Mouse (Mus musculus): ENCODE data around the gene 2310022A10Rik. TPM values are rescaled to one million over a fixed set of nuclear protein-coding genes. Genes with fewer than 3 reads are reported as not detected.

The 2310022A10Rik gene
- polyA plus RNA-seq, 1 experiment from 2014 or later: 22.5 TPM

DNA sequence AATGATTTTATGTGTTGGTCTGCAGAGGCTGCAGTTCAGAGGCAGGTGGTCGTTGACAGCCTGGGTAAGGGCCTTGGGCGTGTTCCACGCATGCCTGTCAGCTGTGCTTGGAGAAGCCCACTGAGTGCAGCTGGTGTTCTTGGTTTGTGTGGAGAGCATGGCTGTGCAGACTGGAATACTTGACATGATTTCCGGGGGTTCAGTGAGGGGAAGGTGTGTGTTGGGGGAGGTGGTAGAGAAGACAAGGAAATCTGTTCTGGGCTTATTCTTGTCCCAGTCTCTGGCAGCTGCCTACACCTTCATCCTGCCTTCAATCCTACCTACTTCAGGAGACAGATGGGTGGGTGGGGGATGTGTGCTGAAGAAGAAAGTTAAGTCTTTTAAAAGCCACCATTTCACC is 48.6 kb downstream of the 2310022A10Rik start:
- peaks cover 76% of the 10 kb centered on the region for H3K4me1 ChIP-seq (ENCODE audit: control insufficient read depth, insufficient read depth, low read length)
- 65% methylated on average over 4 of the region's 4 CpGs for WGBS (ENCODE audit: insufficient replicate concordance)
- H3K9me3 ChIP-seq (replicated peaks; ENCODE audit: control insufficient read depth, low read length): no peaks in the 10 kb centered on the region
- no peak for ATAC-seq (replicated peaks; ENCODE audit: insufficient number of reproducible peaks, low FRiP score, low TSS enrichment)
- H3K27ac ChIP-seq (ENCODE audit: low read depth, low read length): no peak overlapping the region
- H3K4me2 ChIP-seq: no peak overlapping the region
- no peaks in the 10 kb centered on the region for H3K36me3 ChIP-seq (ENCODE audit: control insufficient read depth, insufficient read depth, low read length)
- H3K4me3 ChIP-seq (ENCODE audit: low read depth, low read length): no peak overlapping the region
- no peak overlapping the region for H3K9ac ChIP-seq (ENCODE audit: low read depth, low read length)
- H3K27me3 ChIP-seq (ENCODE audit: control insufficient read depth, insufficient read depth, low read length): no peaks in the 10 kb centered on the region

DNA sequence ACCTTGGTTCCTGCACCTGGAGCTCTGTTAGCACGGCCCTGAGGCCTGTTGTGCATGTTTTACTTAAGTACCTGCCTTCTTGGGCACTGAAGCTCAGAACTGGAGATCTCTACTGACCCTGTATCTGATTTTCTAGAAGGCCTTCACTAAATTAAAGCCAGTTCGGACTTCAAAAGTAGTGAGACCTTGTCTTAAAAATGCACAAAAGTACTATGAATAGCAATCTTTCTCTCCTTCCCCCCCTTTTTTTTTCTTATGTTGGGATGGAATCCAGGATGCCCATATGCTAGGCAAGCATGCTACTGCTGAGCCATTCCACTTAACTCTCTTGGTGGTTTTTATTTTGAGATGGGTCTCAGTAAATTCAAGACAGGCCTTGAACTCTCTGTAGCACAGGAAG is 49.1 kb downstream of the 2310022A10Rik start:
- H3K4me2 ChIP-seq: no peak overlapping the region
- H3K36me3 ChIP-seq (ENCODE audit: control insufficient read depth, insufficient read depth, low read length): no peaks in the 10 kb centered on the region
- WGBS (ENCODE audit: insufficient replicate concordance): 84% methylated on average over 2 of the region's 2 CpGs
- no peak overlapping the region for H3K9ac ChIP-seq (ENCODE audit: low read depth, low read length)
- H3K4me1 ChIP-seq (ENCODE audit: control insufficient read depth, insufficient read depth, low read length): peaks cover 76% of the 10 kb centered on the region
- H3K27ac ChIP-seq (ENCODE audit: low read depth, low read length): no peak overlapping the region
- no peaks in the 10 kb centered on the region for H3K9me3 ChIP-seq (replicated peaks; ENCODE audit: control insufficient read depth, low read length)
- H3K27me3 ChIP-seq (ENCODE audit: control insufficient read depth, insufficient read depth, low read length): no peaks in the 10 kb centered on the region
- no peak for ATAC-seq (replicated peaks; ENCODE audit: insufficient number of reproducible peaks, low FRiP score, low TSS enrichment)
- H3K4me3 ChIP-seq (ENCODE audit: low read depth, low read length): no peak overlapping the region

- Histone ChIP-seq H3K9me3 (replicated peaks; ENCODE audit: control insufficient read depth, low read length) (no peaks in the 10 kb centered on the region), H3K4me2 (no peak overlapping the region), H3K4me1 (ENCODE audit: control insufficient read depth, insufficient read depth, low read length) (peaks cover 76% of the 10 kb centered on the region), H3K27ac (ENCODE audit: low read depth, low read length) (no peak overlapping the region), H3K27me3 (ENCODE audit: control insufficient read depth, insufficient read depth, low read length) (no peaks in the 10 kb centered on the region), H3K36me3 (ENCODE audit: control insufficient read depth, insufficient read depth, low read length) (no peaks in the 10 kb centered on the region), H3K4me3 (ENCODE audit: low read depth, low read length) (no peak overlapping the region), H3K9ac (ENCODE audit: low read depth, low read length) (no peak overlapping the region)
- ATAC-seq (replicated peaks; ENCODE audit: insufficient number of reproducible peaks, low FRiP score, low TSS enrichment): no peak
- WGBS (ENCODE audit: insufficient replicate concordance): 68% methylated on average over 7 of the region's 7 CpGs
Measured at GRCm38 (mm10) chr7:27602835-27603234, 49.8 kb downstream of the 2310022A10Rik start.

DNA sequence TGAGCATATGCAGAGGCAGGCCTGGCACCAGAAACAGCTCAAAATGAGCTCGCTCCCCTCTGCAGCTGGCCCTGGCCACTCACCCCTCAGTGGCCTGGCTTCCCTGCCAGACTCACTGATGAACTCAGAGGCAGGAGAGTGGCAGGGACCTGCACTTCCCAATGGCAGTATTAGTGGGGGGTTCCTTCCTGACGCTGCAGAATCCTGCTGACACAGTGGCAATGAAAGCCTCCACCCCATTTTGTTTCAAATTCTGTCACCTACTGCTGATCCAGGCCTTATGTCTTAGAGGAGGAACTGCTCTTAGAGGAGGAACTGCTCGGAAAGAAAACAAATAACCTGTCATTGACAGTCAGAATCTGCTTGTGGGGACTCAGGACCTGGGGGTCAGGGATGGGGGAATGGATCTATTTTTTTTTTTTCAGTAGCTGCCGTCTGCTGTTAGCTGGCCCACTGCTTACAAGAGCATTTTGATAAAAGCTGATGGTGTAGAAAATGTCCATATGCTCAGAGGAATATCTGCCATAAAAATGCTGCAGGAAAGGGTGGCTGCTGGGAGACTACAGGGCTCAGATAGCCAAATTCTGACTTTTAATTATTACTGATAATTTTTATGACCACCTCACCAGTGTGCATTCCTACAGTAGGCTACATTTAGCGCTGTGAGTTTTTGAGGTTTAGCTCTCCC is 51.8 kb downstream of the 2310022A10Rik start:
- Histone ChIP-seq H3K27ac (ENCODE audit: low read depth, low read length) (peak overlapping the region; percentile 84), H3K4me3 (ENCODE audit: low read depth, low read length) (no peak overlapping the region), H3K9ac (ENCODE audit: low read depth, low read length) (peak overlapping the region; percentile 58), H3K9me3 (replicated peaks; ENCODE audit: control insufficient read depth, low read length) (no peaks in the 10 kb centered on the region), H3K36me3 (ENCODE audit: control insufficient read depth, insufficient read depth, low read length) (peaks cover 4% of the 10 kb centered on the region; the same call in 1 of the 2 replicates), H3K27me3 (ENCODE audit: control insufficient read depth, insufficient read depth, low read length) (no peaks in the 10 kb centered on the region), H3K4me2 (peak overlapping the region; percentile 47; the same call in 1 of the 2 replicates), H3K4me1 (ENCODE audit: control insufficient read depth, insufficient read depth, low read length) (peaks cover 87% of the 10 kb centered on the region)
- 31% methylated on average over 5 of the region's 5 CpGs for WGBS (ENCODE audit: insufficient replicate concordance)
- no peak for ATAC-seq (replicated peaks; ENCODE audit: insufficient number of reproducible peaks, low FRiP score, low TSS enrichment)

DNA sequence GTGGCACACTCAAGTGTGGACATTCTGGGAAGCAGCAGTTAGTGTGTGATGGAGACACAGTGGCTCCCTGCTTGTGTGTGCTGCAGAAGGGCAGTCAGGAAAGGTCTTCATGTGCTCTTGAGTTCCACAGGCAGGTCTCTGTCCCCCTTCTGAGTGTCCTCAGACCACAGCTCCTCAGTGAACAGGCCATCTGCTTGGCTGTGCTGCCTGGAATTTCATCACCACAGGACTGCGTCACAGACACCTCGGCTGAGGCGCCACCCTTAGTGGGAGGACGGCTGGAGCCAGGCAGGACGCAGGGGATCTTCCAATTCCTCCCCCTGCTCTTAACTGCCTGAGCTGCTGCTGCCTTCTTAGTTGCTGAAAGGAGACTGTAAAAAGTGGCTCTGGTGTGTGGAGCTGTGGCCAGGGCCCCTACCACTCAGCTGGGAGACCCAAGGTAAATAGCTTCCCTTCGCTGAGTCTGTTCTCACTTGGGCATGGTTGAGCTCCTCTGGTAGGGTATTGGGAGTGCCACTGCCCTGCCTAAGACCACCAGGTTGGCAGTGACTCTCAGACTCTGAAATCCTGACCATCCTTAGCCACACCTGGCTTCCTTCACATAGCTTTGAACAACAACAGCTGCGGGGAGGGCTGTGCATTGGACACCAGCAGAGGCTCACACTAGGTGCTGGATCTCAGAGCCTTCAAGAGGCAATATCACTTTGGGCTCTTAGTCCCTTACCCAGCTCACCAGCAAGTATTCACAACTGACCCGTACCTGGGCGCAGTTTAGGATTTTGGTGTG is 52.7 kb downstream of the 2310022A10Rik start:
- Histone ChIP-seq H3K27me3 (ENCODE audit: control insufficient read depth, insufficient read depth, low read length) (no peaks in the 10 kb centered on the region), H3K4me1 (ENCODE audit: control insufficient read depth, insufficient read depth, low read length) (peaks cover 84% of the 10 kb centered on the region), H3K9me3 (replicated peaks; ENCODE audit: control insufficient read depth, low read length) (no peaks in the 10 kb centered on the region), H3K4me3 (ENCODE audit: low read depth, low read length) (0 out of 2 replicates have a peak overlapping the region, but pooled peaks have one; percentile 3), H3K9ac (ENCODE audit: low read depth, low read length) (peak overlapping the region; percentile 58), H3K27ac (ENCODE audit: low read depth, low read length) (peak overlapping the region; percentile 84), H3K36me3 (ENCODE audit: control insufficient read depth, insufficient read depth, low read length) (peaks cover 4% of the 10 kb centered on the region; the same call in 1 of the 2 replicates), H3K4me2 (peak overlapping the region; percentile 47)
- WGBS (ENCODE audit: insufficient replicate concordance): 47% methylated on average over 9 of the region's 9 CpGs
- peak; percentile 64; the same call in 1 of the 2 replicates for ATAC-seq (replicated peaks; ENCODE audit: insufficient number of reproducible peaks, low FRiP score, low TSS enrichment)

DNA sequence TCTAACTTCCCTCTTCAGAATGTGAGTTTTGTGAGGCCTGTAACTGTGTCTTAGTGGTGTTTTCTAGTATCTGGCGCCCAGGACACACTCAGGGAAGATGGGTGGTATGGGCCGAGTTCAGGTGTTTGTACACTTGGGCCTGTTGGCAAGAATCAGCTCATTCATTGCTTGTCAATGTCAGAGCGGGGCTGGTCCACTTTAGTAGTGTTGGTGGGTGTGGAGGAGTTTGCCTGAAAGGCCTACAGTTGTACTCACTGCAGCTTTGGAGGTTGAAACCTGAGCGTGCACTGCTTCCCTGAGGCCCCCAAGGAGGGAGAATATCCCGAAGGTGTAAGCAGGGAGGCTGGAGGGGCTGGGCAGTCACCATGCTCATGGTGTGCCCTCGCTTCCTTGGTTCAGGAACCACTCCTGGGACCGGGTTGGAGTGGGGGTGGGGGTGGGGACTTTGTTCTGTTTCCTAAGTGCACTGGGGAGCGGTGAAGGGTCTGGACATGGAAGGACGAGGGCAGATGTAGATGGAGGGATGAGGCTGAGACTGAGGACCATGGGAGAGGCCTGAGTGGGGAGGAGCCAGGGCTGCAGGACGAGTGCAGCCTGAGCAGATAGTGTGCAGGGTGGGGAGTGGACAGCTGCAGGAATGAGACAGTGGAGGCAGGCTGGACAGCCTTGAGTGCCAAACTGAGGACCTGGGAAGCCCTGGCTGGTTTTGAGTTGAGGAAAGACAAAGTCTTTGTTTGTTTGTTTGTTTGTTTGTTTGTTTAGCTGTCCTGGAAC is 53.6 kb downstream of the 2310022A10Rik start:
- WGBS (ENCODE audit: insufficient replicate concordance): 46% methylated on average over 10 of the region's 10 CpGs
- Histone ChIP-seq H3K9me3 (replicated peaks; ENCODE audit: control insufficient read depth, low read length) (no peaks in the 10 kb centered on the region), H3K4me1 (ENCODE audit: control insufficient read depth, insufficient read depth, low read length) (peaks cover 75% of the 10 kb centered on the region), H3K36me3 (ENCODE audit: control insufficient read depth, insufficient read depth, low read length) (peaks cover 4% of the 10 kb centered on the region; the same call in 1 of the 2 replicates), H3K9ac (ENCODE audit: low read depth, low read length) (peak overlapping the region; percentile 54), H3K27ac (ENCODE audit: low read depth, low read length) (peak overlapping the region; percentile 84), H3K27me3 (ENCODE audit: control insufficient read depth, insufficient read depth, low read length) (no peaks in the 10 kb centered on the region), H3K4me3 (ENCODE audit: low read depth, low read length) (no peak overlapping the region), H3K4me2 (peak overlapping the region; percentile 47; the same call in 1 of the 2 replicates)
- 0 out of 2 replicates have a peak, but pooled peaks have one; percentile 29 for ATAC-seq (replicated peaks; ENCODE audit: insufficient number of reproducible peaks, low FRiP score, low TSS enrichment)

DNA sequence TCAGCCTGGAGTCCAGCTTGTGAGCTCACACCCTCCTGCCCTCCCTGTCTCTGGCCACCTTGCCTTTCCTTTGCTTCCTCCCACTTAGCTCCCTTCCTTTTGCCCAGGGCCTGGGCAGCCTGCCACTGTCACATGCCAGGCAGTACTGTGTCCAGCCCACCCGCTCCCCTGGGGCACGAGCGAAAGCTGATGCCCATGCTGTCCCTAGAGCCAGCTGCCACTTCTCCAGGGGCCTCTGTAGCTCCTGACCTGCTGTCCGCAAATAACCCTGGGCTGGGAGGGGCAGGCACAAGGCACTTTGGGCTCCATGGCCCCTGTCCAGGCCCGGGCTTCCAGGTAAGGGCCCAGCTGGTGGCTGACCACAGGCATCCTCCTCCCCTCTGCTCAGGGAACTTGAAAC is 54.5 kb downstream of the 2310022A10Rik start:
- no peak for ATAC-seq (replicated peaks; ENCODE audit: insufficient number of reproducible peaks, low FRiP score, low TSS enrichment)
- 52% methylated on average over 5 of the region's 5 CpGs for WGBS (ENCODE audit: insufficient replicate concordance)
- H3K4me2 ChIP-seq: no peak overlapping the region; the same call in 1 of the 2 replicates
- H3K4me3 ChIP-seq (ENCODE audit: low read depth, low read length): no peak overlapping the region
- H3K27ac ChIP-seq (ENCODE audit: low read depth, low read length): no peak overlapping the region
- no peaks in the 10 kb centered on the region for H3K27me3 ChIP-seq (ENCODE audit: control insufficient read depth, insufficient read depth, low read length)
- H3K9ac ChIP-seq (ENCODE audit: low read depth, low read length): no peak overlapping the region; the same call in 1 of the 2 replicates
- peaks cover 4% of the 10 kb centered on the region; the same call in 1 of the 2 replicates for H3K36me3 ChIP-seq (ENCODE audit: control insufficient read depth, insufficient read depth, low read length)
- H3K4me1 ChIP-seq (ENCODE audit: control insufficient read depth, insufficient read depth, low read length): peaks cover 70% of the 10 kb centered on the region
- H3K9me3 ChIP-seq (replicated peaks; ENCODE audit: control insufficient read depth, low read length): no peaks in the 10 kb centered on the region

- H3K9ac ChIP-seq (ENCODE audit: low read depth, low read length): no peak overlapping the region; the same call in 1 of the 2 replicates
- H3K4me2 ChIP-seq: no peak overlapping the region
Measured at GRCm38 (mm10) chr7:27608130-27608529, 55.1 kb downstream of the 2310022A10Rik start.

More at GRCm38 (mm10) chr7:27608130-27608529, 55.1 kb downstream of the 2310022A10Rik start:
- Histone ChIP-seq H3K36me3 (ENCODE audit: control insufficient read depth, insufficient read depth, low read length) (peaks cover 4% of the 10 kb centered on the region; the same call in 1 of the 2 replicates), H3K9me3 (replicated peaks; ENCODE audit: control insufficient read depth, low read length) (no peaks in the 10 kb centered on the region), H3K27ac (ENCODE audit: low read depth, low read length) (no peak overlapping the region), H3K27me3 (ENCODE audit: control insufficient read depth, insufficient read depth, low read length) (no peaks in the 10 kb centered on the region), H3K4me3 (ENCODE audit: low read depth, low read length) (no peak overlapping the region), H3K4me1 (ENCODE audit: control insufficient read depth, insufficient read depth, low read length) (peaks cover 71% of the 10 kb centered on the region)
- ATAC-seq (replicated peaks; ENCODE audit: insufficient number of reproducible peaks, low FRiP score, low TSS enrichment): no peak
- WGBS (ENCODE audit: insufficient replicate concordance): 94% methylated on average over 3 of the region's 3 CpGs

Measured in heart, embryonic 11.5 days (tissue).